Mouse (Mus musculus) liver, adult 2 months (tissue): Measurements from ENCODE around the gene C530008M17Rik.

Experiments
- CTCF ChIP-seq: fragments of 200-500 bp; IDR thresholded peaks from 2 replicates; pipeline ENCODE4 v1.5.1; 2011; ENCODE audit warnings: low read depth, low read length, control low read depth
- POLR2A ChIP-seq: fragments of 200-500 bp; IDR thresholded peaks from 2 replicates; pipeline ENCODE4 v1.6.1; 2011; ENCODE audit warnings: low read length, control low read depth; ENCODE audit not compliant: insufficient read depth; ENCODE audit errors: extremely low read depth

GRCm38 (mm10) chr5:76645091-76645868 is 11.0 kb upstream of the C530008M17Rik start:
- TF ChIP-seq CTCF (no peak), POLR2A (no peak)
